In the genomic region with DNA sequence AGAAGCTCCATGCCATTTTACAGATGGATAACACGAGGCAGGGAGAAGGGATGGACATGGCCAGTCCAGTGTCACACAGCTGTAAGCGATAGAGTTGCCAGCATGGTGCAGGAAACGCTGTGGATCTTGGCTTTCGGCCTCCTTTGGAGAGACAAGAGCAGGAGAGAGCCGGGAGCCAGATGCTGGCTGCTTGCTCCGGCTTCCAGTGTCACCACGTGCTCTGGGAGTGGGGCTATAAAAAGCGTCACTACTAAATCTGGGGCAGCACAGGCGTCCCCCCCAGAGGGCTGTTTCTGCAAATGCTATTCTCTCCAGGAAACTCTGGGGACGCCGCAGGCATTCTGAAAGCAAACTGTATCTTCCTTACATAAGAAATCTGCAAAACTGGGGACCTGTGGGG, we compare ENCODE assay signal across 8 mouse cellular contexts.
DNase-seq lines count a peak whose midpoint lies in the region; ATAC-seq lines count a peak whose summit lies in the region.

No protein-coding gene starts in this region.

- no peak overlapping the region for H3K4me2 ChIP-seq in embryonic facial prominence, embryonic 14.5 days (ENCODE audit: low read depth, low read length)
- no peak overlapping the region for H3K4me2 ChIP-seq in hindbrain, embryonic 16.5 days (ENCODE audit: low read length)
- H3K4me2 ChIP-seq in limb, embryonic 15.5 days = no peak overlapping the region

- 0 out of 2 replicates have a peak overlapping the region, but pooled peaks have one; percentile 6 for H3K27ac ChIP-seq in embryonic facial prominence, embryonic 14.5 days (replicated peaks; ENCODE audit: low read depth, low read length)
- H3K27ac ChIP-seq in embryonic facial prominence, embryonic 10.5 days (replicated peaks) = no peak overlapping the region
- H3K27ac ChIP-seq in hindbrain, embryonic 16.5 days (ENCODE audit: low read depth, low read length) = peak overlapping the region; percentile 55
- H3K27ac ChIP-seq in limb, embryonic 15.5 days = peak overlapping the region; percentile 48

- no peak overlapping the region; the same call in 1 of the 2 replicates for H3K9ac ChIP-seq in embryonic facial prominence, embryonic 14.5 days (ENCODE audit: low read depth, low read length)
- no peak overlapping the region for H3K9ac ChIP-seq in hindbrain, embryonic 16.5 days (ENCODE audit: low read depth, low read length)
- no peak overlapping the region for H3K9ac ChIP-seq in limb, embryonic 15.5 days

- peak; percentile 72 for DNase-seq in embryonic facial prominence, embryonic 14.5 days (ENCODE audit: low spot score)
- DNase-seq in embryonic facial prominence, embryonic 10.5 days (ENCODE audit: low spot score) = no peak
- DNase-seq in gastrocnemius, adult 8-10 months (ENCODE audit: low spot score in 2 of 2) = peak; percentile 75 to 85
- DNase-seq in adrenal gland, postnatal 25 days = no peak
- no peak for DNase-seq in liver
- no peak for DNase-seq in ovary, adult 18-20 months (ENCODE audit: low spot score)

- H3K9me3 ChIP-seq in embryonic facial prominence, embryonic 14.5 days (ENCODE audit: control insufficient read depth, low read length) = no peaks in the 10 kb centered on the region
- H3K9me3 ChIP-seq in embryonic facial prominence, embryonic 10.5 days = peaks cover 5% of the 10 kb centered on the region; the same call in 1 of the 2 replicates
- 0 out of 2 replicates have a peak, but pooled peaks cover 3% of the 10 kb centered on the region for H3K9me3 ChIP-seq in hindbrain, embryonic 16.5 days (ENCODE audit: control insufficient read depth, low read length)
- H3K9me3 ChIP-seq in limb, embryonic 15.5 days = no peaks in the 10 kb centered on the region

- no peak overlapping the region for H3K4me3 ChIP-seq in embryonic facial prominence, embryonic 14.5 days (ENCODE audit: low read depth, low read length)
- H3K4me3 ChIP-seq in embryonic facial prominence, embryonic 10.5 days = no peak overlapping the region
- no peak overlapping the region for H3K4me3 ChIP-seq in hindbrain, embryonic 16.5 days (ENCODE audit: low read length)
- no peak overlapping the region for H3K4me3 ChIP-seq in limb, embryonic 15.5 days

- ATAC-seq in embryonic facial prominence, embryonic 14.5 days (ENCODE audit: low read depth) = no peak
- no peak for ATAC-seq in hindbrain, embryonic 16.5 days
- no peak for ATAC-seq in limb, embryonic 15.5 days (ENCODE audit: insufficient number of reproducible peaks, low FRiP score, low TSS enrichment, low read depth)

- peaks cover 9% of the 10 kb centered on the region; the same call in 1 of the 2 replicates for H3K4me1 ChIP-seq in embryonic facial prominence, embryonic 14.5 days (ENCODE audit: control insufficient read depth, insufficient read depth, low read length)
- H3K4me1 ChIP-seq in embryonic facial prominence, embryonic 10.5 days = peaks cover 44% of the 10 kb centered on the region
- peaks cover 31% of the 10 kb centered on the region for H3K4me1 ChIP-seq in hindbrain, embryonic 16.5 days (ENCODE audit: control insufficient read depth, insufficient read depth, low read depth, low read length)
- H3K4me1 ChIP-seq in limb, embryonic 15.5 days = peaks cover 56% of the 10 kb centered on the region

- peaks cover 8% of the 10 kb centered on the region for H3K27me3 ChIP-seq in embryonic facial prominence, embryonic 14.5 days (replicated peaks; ENCODE audit: control insufficient read depth, insufficient read depth, low read length)
- H3K27me3 ChIP-seq in embryonic facial prominence, embryonic 10.5 days (replicated peaks; ENCODE audit: low read depth, poor library complexity, severe bottlenecking) = peaks cover 30% of the 10 kb centered on the region
- H3K27me3 ChIP-seq in hindbrain, embryonic 16.5 days (replicated peaks; ENCODE audit: control insufficient read depth, insufficient read depth, low read length) = peaks cover 2% of the 10 kb centered on the region; the same call in 1 of the 2 replicates
- H3K27me3 ChIP-seq in limb, embryonic 15.5 days = peaks cover 5% of the 10 kb centered on the region; the same call in 1 of the 2 replicates

- WGBS in embryonic facial prominence, embryonic 14.5 days = 40% methylated on average over 11 of the region's 11 CpGs
- WGBS in embryonic facial prominence, embryonic 10.5 days = 68% methylated on average over 11 of the region's 11 CpGs
- WGBS in hindbrain, embryonic 16.5 days = 50% methylated on average over 11 of the region's 11 CpGs
- 14% methylated on average over 11 of the region's 11 CpGs for WGBS in limb, embryonic 15.5 days

- H3K36me3 ChIP-seq in embryonic facial prominence, embryonic 14.5 days (ENCODE audit: control insufficient read depth, insufficient read depth, low read length) = no peaks in the 10 kb centered on the region
- no peaks in the 10 kb centered on the region for H3K36me3 ChIP-seq in embryonic facial prominence, embryonic 10.5 days (replicated peaks)
- H3K36me3 ChIP-seq in hindbrain, embryonic 16.5 days (ENCODE audit: control insufficient read depth, insufficient read depth, low read length) = no peaks in the 10 kb centered on the region
- no peaks in the 10 kb centered on the region for H3K36me3 ChIP-seq in limb, embryonic 15.5 days

Comparison
In these comparisons a context has a peak if more than half of its experiments do, and no peak if none do; other contexts are left out.
1. DNase-seq: peak in embryonic facial prominence, embryonic 14.5 days (single experiment) and gastrocnemius, adult 8-10 months (2 of 2); none in embryonic facial prominence, embryonic 10.5 days (single experiment), adrenal gland, postnatal 25 days (single experiment), liver (single experiment) and ovary, adult 18-20 months (single experiment).